Mouse (Mus musculus) urinary bladder, adult 2 months (tissue): ENCODE data around the gene Cpm. TPM values are rescaled to one million over a fixed set of nuclear protein-coding genes. Genes with fewer than 3 reads are reported as not detected.

Source experiments
- DNase-seq: peaks from one replicate; pipeline ENCODE4 v3.0.0; 2022; ENCODE audit warnings: low spot score
- polyA plus RNA-seq: library from polyadenylated mRNA; depleted of rRNA; stranded (reverse); fragments of >200 nt; gene quantifications from 2 replicates; pipeline ENCODE4 v1.2.3, GENCODE M21; 2012; rRNA removed

The Cpm gene
- polyA plus RNA-seq, 1 experiment = 4.1 TPM

DNA sequence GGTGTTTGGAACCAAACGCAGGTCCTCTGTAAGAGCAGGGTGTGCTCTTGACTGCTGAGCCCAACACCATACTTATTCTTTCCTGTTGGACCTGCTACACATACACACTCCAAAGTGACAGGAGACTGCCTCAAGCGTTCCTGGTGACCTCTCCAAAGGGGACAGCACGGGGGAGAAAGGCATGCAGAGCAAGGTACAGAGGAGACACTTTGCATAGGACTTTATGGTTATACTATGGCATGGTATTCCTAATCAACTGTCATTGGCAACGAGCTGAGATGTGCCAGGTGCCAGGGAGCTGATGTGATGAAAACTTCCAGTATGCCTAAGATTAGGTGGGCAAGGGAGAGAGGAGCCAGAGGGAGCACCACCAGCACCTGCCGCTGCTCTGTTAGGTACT lies 107.3 kb downstream of the Cpm start:
- no peak for DNase-seq

Other genes starting within 250 kb of the Cpm start
- 35.9 and 43.5 TPM in 2 replicates for gene Cpsf6, start 249.5 kb upstream of the Cpm start, polyA plus RNA-seq
- 65.3 and 70.2 TPM in 2 replicates for gene Mdm2, start 81.3 kb downstream of the Cpm start, polyA plus RNA-seq
- gene Slc35e3, start 116.9 kb downstream of the Cpm start, polyA plus RNA-seq = 12.1 and 12.4 TPM in 2 replicates
- 14.1 and 17.5 TPM in 2 replicates for gene Nup107, start 163.2 kb downstream of the Cpm start, polyA plus RNA-seq
- gene Rap1b, start 216.5 kb downstream of the Cpm start, polyA plus RNA-seq = 114 TPM in 2 replicates